Mouse (Mus musculus) ES-Bruce4 (cell line): Measurements from ENCODE around the gene Vipas39. TPM values are rescaled to one million over a fixed set of nuclear protein-coding genes. Genes with fewer than 3 reads are reported as not detected.
"Not testable (repeated sequence)": the region's sequence is repeated elsewhere in the genome, so short reads cannot be mapped to it uniquely, and the experiment has no call there.

Experiments
- H3K27ac ChIP-seq: 2 replicates; pipeline ENCODE4 v1.5.1; 2012; ENCODE audit warnings: low read length, inconsistent platforms; ENCODE audit not compliant: insufficient read depth
- H3K27me3 ChIP-seq: 2 replicates; pipeline ENCODE4 v1.6.1; 2012; ENCODE audit warnings: mild to moderate bottlenecking, low read length, inconsistent platforms; ENCODE audit not compliant: control insufficient read depth, poor library complexity, insufficient read depth, severe bottlenecking
- H3K36me3 ChIP-seq: 2 replicates; pipeline ENCODE4 v1.6.1; 2012; ENCODE audit warnings: inconsistent platforms, mild to moderate bottlenecking, low read length, moderate library complexity; ENCODE audit not compliant: control insufficient read depth, poor library complexity, insufficient read depth, severe bottlenecking
- H3K4me1 ChIP-seq: one replicate; pipeline ENCODE4 v1.8.1; 2011; ENCODE audit warnings: low read length; ENCODE audit not compliant: control insufficient read depth, insufficient read depth
- H3K4me3 ChIP-seq: 2 replicates; pipeline ENCODE4 v1.5.1; 2011; ENCODE audit warnings: low read depth, mild to moderate bottlenecking, low read length
- H3K9ac ChIP-seq: 2 replicates; pipeline ENCODE4 v1.6.1; 2012; ENCODE audit warnings: low read depth, mild to moderate bottlenecking, inconsistent platforms; ENCODE audit not compliant: poor library complexity, severe bottlenecking
- H3K9me3 ChIP-seq: replicated peaks from 2 replicates; pipeline ENCODE4 v1.6.1; 2012; ENCODE audit warnings: mild to moderate bottlenecking, low read length, inconsistent platforms; ENCODE audit not compliant: control insufficient read depth, poor library complexity, insufficient read depth, severe bottlenecking
- CTCF ChIP-seq: IDR thresholded peaks from one replicate; pipeline ENCODE4 v1.8.1; 2011; ENCODE audit warnings: low read depth, low read length
- EP300 ChIP-seq: IDR thresholded peaks from 2 replicates; pipeline ENCODE4 v1.6.1; 2011; ENCODE audit warnings: low read depth, low read length; ENCODE audit not compliant: insufficient read depth
- POLR2A ChIP-seq: IDR thresholded peaks from one replicate; pipeline ENCODE4 v1.8.1; 2011; ENCODE audit warnings: low read length; ENCODE audit not compliant: insufficient read depth
- polyA plus RNA-seq: library from polyadenylated mRNA; stranded (reverse); fragments of >200 nt; gene quantifications from 2 replicates; pipeline ENCODE4 v1.2.4, GENCODE M21; 2011; ENCODE audit warnings: low read depth; ENCODE audit not compliant: missing spikeins, insufficient read depth, insufficient read length

Vipas39 gene
- polyA plus RNA-seq, 1 experiment: 33.8 TPM

- H3K4me1 ChIP-seq: peaks cover 3% of the 10 kb centered on the region
Measured at GRCm38 (mm10) chr12:87226801-87227200, 39.3 kb downstream of the Vipas39 start.

GRCm38 (mm10) chr12:87224950-87225349, 41.1 kb downstream of the Vipas39 start:
- Histone ChIP-seq H3K4me1 (peaks cover 3% of the 10 kb centered on the region), H3K4me3 (peak overlapping the region; percentile 80), H3K36me3 (peaks cover 3% of the 10 kb centered on the region; the same call in 1 of the 2 replicates), H3K27me3 (no peaks in the 10 kb centered on the region), H3K9ac (peak overlapping the region; percentile 60), H3K27ac (peak overlapping the region; percentile 79), H3K9me3 (no peaks in the 10 kb centered on the region)
- TF ChIP-seq CTCF (no peak), POLR2A (no peak), EP300 (0 out of 2 replicates have a peak, but pooled peaks have one; percentile 29)

More at GRCm38 (mm10) chr12:87226801-87227200, 39.3 kb downstream of the Vipas39 start:
- TF ChIP-seq CTCF (peak; percentile 8), POLR2A (no peak), EP300 (no peak)
- Histone ChIP-seq H3K9me3 (no peaks in the 10 kb centered on the region), H3K27ac (no peak overlapping the region), H3K36me3 (no peaks in the 10 kb centered on the region), H3K9ac (no peak overlapping the region), H3K27me3 (no peaks in the 10 kb centered on the region), H3K4me3 (no peak overlapping the region)

GRCm38 (mm10) chr12:87219362-87219761, 46.7 kb downstream of the Vipas39 start:
- Histone ChIP-seq H3K9ac (no peak overlapping the region), H3K27me3 (no peaks in the 10 kb centered on the region)

GRCm38 (mm10) chr12:87217596-87217995, 48.5 kb downstream of the Vipas39 start:
- Histone ChIP-seq H3K9me3 (no peaks in the 10 kb centered on the region), H3K4me3 (no peak overlapping the region), H3K27ac (no peak overlapping the region), H3K27me3 (no peaks in the 10 kb centered on the region), H3K36me3 (peaks cover 3% of the 10 kb centered on the region; the same call in 1 of the 2 replicates), H3K4me1 (no peaks in the 10 kb centered on the region), H3K9ac (no peak overlapping the region)
- no peak for TF ChIP-seq POLR2A
- no peak for TF ChIP-seq EP300
- no peak for TF ChIP-seq CTCF

More at GRCm38 (mm10) chr12:87219362-87219761, 46.7 kb downstream of the Vipas39 start:
- no peaks in the 10 kb centered on the region for H3K9me3 ChIP-seq
- H3K36me3 ChIP-seq: peaks cover 3% of the 10 kb centered on the region; the same call in 1 of the 2 replicates
- no peak overlapping the region for H3K27ac ChIP-seq
- H3K4me1 ChIP-seq: no peaks in the 10 kb centered on the region
- H3K4me3 ChIP-seq: no peak overlapping the region
- no peak for TF ChIP-seq POLR2A
- no peak for TF ChIP-seq CTCF
- TF ChIP-seq EP300: no peak

GRCm38 (mm10) chr12:87216053-87216452, 50.0 kb downstream of the Vipas39 start:
- no peak overlapping the region for H3K27ac ChIP-seq

GRCm38 (mm10) chr12:87212844-87213606, 53.0 kb downstream of the Vipas39 start:
- Histone ChIP-seq H3K27ac (no peak overlapping the region), H3K9ac (no peak overlapping the region), H3K36me3 (no peaks in the 10 kb centered on the region), H3K27me3 (no peaks in the 10 kb centered on the region), H3K9me3 (no peaks in the 10 kb centered on the region), H3K4me1 (no peaks in the 10 kb centered on the region), H3K4me3 (no peak overlapping the region)
- TF ChIP-seq EP300: no peak
- no peak for TF ChIP-seq POLR2A
- TF ChIP-seq CTCF: no peak

More at GRCm38 (mm10) chr12:87216053-87216452, 50.0 kb downstream of the Vipas39 start:
- Histone ChIP-seq H3K4me3 (no peak overlapping the region), H3K27me3 (no peaks in the 10 kb centered on the region), H3K4me1 (no peaks in the 10 kb centered on the region), H3K9ac (no peak overlapping the region), H3K9me3 (no peaks in the 10 kb centered on the region), H3K36me3 (peaks cover 3% of the 10 kb centered on the region; the same call in 1 of the 2 replicates)
- TF ChIP-seq CTCF (no peak), EP300 (no peak), POLR2A (no peak)

GRCm38 (mm10) chr12:87205789-87206188, 60.3 kb downstream of the Vipas39 start:
- not testable (repeated sequence) for H3K4me1 ChIP-seq, H3K27me3 ChIP-seq, H3K4me3 ChIP-seq, H3K9me3 ChIP-seq, H3K9ac ChIP-seq, H3K36me3 ChIP-seq
- peak overlapping the region; percentile 97 for H3K27ac ChIP-seq
